Mouse (Mus musculus) large intestine, adult 2 months (tissue): ENCODE results near the gene Atl1. TPM values are rescaled to one million over a fixed set of nuclear protein-coding genes. Genes with fewer than 3 reads are reported as not detected.
A peak's percentile ranks its signal among the peaks of the same experiment; 100 is the strongest.

Experiments
- DNase-seq: peaks from one replicate; pipeline ENCODE4 v3.0.0-alpha.2; 2012; ENCODE audit warnings: low read depth, low spot score
- WGBS: fragments of 180-500 bp; shearing (Covaris S2); methylation state at CpG from one replicate; pipeline ENCODE4 v1.1.7; 2018; 5-methylcytosine and 5-hydroxymethylcytosine counted together
- polyA plus RNA-seq: library from polyadenylated mRNA; depleted of rRNA; stranded (reverse); fragments of >200 nt; gene quantifications from 2 replicates; pipeline ENCODE4 v1.2.3, GENCODE M21; 2012

The Atl1 gene
- polyA plus RNA-seq, 1 experiment: 1.2 TPM

DNA sequence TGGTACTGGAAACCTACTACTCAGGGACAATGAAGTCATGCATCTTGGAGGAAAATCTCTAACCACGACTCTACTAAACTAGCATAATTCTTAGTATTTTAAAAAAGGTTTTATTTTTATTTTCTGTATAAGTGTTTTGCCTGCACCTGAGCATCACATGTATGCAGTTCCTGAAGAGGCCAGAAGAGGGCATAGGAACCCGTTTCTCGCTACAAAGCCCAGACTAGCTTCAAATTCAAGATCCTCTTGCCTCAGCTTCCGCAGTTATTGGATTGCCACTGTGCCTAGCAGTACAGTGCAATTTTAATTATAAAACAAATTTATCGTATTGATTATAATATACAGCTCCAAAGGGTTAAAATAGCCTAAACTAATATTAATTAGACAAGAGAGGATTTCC lies 31.6 kb downstream of the Atl1 start:
- WGBS: 14% methylated on average over 5 of the region's 5 CpGs
- DNase-seq: no peak

DNA sequence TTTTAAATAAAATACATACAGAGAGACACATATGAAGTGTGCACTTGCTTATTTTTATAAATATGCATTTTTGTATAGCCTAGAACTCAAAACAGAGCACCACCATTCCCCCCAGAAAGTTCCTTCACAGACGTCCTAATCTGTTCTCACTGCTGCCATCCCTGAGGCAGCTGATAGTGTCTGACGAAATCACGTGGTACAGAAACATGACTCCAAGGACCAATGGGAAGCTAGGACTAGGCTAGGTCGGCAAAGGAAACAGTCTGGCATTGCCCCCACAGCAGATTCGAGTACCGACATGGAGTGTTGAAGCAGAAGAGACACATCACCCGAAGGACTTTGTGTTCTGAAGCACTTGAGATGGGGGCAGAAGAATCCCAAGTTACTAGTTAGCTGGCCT lies 34.3 kb downstream of the Atl1 start:
- 66% methylated on average over 7 of the region's 7 CpGs for WGBS
- DNase-seq: no peak

DNA sequence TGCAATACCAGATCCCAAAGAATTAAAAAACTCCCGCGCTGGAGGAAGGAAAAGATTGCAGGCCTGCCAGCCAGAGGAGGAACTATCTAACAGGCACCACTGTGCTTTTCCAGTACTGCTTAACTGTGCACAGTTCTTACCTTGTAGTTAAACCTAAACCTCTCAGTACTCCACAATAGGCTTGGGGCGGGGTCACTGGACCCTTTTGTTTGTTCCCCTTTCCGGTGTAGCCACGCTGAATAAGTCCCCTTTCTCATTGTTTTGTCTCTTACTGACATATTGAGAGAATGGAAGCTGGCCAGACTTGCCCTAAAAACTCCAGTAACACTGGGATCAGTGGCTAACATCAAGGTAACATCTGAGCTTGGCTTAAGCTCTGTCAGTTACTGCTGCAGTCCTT lies 45.3 kb downstream of the Atl1 start:
- DNase-seq: no peak
- 86% methylated on average over 5 of the region's 5 CpGs for whole genome bisulfite sequencing

DNA sequence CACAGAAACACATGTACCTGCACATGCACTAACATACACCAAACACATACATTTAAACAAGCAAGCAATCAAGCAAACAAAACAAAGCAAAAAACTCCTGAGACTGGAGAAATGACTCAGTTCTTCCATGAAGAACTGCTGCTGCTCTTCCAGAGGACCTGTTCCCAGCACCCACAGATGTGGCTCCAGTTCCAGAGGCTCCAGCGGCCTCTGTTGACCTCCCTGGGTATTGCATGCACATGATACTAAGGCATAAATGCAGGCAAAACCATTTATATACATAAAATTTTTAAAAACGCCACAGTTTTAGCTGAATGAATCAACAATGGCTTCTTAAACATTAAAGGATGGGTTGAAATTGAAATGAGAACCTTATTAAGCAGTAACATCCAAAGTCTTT lies 46.9 kb downstream of the Atl1 start:
- no peak for DNase-seq
- 84% methylated on average over 2 of the region's 2 CpGs for WGBS

DNA sequence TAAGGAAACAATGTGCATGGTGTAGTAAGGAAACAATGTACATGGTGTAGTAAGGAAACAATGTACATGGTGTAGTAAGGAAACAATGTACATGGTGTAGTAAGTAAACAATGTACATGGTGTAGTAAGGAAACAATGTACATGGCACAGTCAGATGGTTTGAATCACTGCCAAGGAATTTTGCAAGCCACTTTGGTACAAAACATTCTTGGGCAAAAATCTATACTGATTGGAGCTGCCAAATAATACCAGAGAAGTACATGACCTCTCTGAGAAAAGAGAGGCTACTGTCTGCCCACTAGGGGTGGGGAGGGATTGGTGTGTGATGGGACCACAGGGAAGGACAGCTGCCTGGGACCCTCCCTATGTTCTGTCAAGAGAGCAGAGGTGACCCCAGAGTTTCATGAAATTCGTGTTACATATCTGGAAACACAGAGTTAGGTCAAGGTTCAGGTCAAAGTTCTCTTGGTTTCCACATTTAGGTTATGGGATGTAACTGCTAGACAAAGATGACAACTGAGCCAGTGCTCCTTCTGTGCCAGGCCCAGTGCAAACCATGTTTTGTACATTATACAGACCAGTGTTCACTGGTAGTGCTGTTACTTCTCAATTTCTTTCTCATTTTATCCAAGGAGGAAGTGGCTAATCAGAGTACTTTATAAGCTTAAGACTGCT lies 49.4 kb downstream of the Atl1 start:
- WGBS: 24% methylated on average over 1 of the region's 1 CpGs
- no peak for DNase-seq

DNA sequence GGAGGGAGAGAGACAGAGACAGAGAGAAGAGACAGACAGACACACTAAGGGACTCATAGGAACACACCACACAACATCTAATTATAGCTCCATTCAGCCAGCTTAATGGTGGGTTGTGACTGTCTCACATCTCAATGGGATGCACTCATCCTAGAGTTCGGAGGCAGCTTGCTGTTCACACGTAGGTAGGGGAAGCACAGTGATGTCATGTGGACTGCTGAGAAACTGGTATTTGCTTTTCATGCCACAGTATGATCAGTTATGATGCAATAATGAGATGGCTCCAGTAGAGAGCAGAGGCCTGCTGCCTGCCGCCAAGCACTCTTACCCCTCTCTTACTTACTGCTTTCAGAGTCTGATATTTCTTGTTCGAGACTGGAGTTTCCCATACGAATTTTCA lies 53.4 kb downstream of the Atl1 start:
- no peak for DNase-seq
- WGBS: 95% methylated on average over 5 of the region's 5 CpGs

DNA sequence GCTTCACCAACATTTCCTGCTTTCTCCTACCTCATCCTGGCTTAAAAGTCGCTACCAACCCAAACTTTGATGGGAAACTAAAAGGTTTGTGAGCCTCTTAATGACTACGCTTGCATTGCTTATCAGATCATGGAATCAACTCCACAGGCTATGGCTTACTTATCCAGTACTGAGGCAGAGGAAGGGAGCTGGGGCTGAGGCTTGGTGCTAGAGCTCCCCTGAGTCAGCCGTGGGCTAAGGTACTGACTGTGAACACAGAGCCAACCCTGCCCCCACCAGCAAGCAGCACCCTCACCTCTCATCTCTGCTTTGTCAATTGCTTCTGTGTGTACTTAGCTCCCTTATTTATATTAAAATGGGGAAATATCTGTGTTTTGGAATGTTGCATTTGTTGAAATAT lies 55.1 kb downstream of the Atl1 start:
- DNase-seq: no peak
- WGBS: 77% methylated on average over 3 of the region's 3 CpGs

DNA sequence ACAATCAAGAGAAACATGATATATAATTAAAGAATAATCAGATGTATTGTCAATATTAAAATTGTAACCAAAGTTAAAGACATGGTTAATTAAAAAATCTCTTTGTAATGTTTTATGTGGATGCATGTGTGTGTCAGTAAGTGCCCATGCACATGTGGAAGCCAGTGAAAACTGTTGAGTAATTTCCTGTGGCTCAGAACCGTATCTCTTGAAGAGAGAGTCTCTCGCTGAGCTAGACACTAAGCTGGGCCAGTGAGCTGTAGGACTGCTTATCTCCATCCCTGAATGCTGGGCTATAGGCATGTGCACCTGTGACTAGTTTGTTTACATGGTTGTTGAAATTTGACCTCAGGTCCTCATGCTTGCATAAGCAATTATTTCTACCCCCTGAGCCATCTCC lies 65.0 kb downstream of the Atl1 start:
- 69% methylated on average over 2 of the region's 2 CpGs for WGBS
- DNase-seq: no peak

DNA sequence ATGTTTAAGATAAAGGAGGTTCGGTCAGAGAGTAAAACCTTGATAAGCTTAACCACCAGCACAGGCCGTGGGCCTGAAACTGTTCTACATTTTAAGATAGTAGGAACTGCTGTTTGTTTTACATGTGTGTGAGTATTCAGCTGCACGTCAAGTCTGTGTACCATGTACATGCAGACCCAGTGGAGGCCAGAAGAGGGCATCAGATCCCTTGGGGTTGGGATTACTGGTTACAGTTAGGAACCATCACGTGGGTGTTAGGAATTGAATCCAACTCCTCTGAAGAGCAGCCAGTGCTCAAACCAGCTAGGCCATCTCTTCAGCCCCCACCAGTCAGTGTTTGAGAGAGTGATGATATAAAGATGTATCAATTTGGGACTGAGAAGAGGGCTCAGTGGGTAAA lies 70.1 kb downstream of the Atl1 start:
- DNase-seq: no peak
- WGBS: 51% methylated on average over 4 of the region's 4 CpGs

DNA sequence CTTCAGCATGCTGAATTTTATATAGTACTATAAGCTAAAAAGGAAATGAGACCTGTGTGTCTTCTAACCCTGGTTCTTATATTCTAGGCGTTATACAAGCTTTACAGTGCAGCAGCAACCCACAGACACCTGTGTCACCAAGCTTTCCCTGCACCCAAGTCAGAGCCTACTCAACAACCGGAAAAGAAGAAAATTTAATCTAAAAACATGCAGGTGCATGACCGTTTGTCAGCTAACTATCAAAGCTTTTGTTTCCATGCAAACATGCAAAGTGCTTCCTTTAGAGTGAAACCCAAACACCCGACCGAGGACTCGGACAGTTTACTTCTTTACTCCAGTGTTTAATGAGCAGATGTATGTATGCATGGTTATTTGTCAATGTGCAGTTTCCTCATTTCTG lies 70.7 kb downstream of the Atl1 start:
- WGBS: 83% methylated on average over 6 of the region's 6 CpGs
- no peak for DNase-seq

DNA sequence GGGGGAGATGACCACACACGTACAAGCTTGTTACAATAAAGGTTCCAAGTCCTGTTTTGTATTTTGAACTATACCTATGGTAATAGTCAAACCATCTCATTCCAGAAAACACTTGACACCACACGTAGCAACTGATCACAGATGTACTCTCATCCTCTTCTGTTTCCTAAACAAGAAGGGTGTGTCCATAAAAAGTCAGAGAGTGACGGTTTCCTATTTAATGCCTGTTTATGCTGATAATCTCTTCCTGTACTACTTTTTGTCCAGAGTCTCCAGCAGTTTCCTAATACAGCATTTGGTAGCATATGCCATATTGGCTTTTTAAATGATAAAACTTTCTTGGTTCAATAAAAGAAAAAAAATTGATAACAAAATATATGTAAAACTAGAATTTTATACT lies 73.2 kb downstream of the Atl1 start:
- DNase-seq: no peak
- 75% methylated on average over 3 of the region's 3 CpGs for WGBS

DNA sequence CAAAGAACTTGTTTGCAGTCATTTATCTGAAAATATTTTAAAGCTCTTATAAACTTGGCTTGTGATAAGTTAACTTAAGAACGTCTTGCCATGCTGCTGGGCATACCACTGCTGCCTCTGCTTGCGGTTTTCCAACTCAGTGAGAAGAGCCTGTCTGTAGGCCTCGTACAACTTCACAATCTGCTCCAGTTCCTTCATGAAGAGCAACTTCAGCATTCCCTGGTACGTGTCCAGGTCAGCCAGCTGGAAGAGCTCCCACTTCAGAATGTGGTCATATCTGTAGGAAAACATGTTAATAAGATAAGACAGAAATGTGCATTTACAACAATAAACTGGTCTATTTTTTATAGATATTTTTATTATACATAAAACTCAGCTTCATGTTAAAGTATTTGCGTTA lies 73.7 kb downstream of the Atl1 start:
- 70% methylated on average over 5 of the region's 5 CpGs for WGBS
- no peak for DNase-seq

DNA sequence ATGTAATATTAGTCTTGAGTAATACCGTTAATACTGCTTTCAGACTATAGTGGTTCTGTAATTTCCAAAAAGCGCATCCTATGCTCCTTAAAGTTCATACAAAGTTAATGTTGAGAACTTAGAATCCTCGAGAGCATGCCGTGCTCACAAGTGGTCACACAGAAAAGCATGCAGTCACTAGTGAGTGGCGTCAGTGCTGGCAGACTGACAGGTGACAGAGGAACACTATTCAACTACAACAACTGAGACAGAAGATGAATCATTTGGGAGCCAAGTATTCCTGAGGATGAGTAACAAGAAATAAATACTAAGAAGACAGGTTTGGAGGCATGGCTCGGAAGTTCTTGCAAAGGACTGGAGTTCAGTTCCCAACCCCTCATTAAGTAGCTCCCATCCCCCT lies 74.7 kb downstream of the Atl1 start:
- WGBS: 81% methylated on average over 6 of the region's 6 CpGs

DNA sequence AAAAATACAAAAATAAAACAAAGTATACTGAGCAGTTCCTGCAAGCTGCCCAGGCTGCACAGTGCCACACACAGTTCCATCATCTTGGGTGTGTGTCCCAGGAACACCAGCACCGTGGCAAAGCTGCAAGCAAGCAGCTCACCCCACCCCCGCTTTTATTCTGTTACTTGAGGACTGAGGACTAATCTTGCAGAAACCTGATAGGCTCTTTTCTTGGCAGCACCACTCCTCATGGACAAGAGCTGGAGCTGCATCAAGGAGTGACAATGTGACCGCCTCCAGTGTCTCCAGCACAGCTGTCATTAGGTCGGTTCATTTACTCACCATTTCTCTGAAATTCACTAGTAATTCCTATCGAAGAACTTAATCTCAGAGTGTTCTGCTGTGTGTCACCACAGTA lies 75.7 kb downstream of the Atl1 start:
- DNase-seq: no peak
- WGBS: 78% methylated on average over 5 of the region's 5 CpGs

More for the DNA sequence above, 74.7 kb downstream of the Atl1 start:
- DNase-seq: no peak

DNA sequence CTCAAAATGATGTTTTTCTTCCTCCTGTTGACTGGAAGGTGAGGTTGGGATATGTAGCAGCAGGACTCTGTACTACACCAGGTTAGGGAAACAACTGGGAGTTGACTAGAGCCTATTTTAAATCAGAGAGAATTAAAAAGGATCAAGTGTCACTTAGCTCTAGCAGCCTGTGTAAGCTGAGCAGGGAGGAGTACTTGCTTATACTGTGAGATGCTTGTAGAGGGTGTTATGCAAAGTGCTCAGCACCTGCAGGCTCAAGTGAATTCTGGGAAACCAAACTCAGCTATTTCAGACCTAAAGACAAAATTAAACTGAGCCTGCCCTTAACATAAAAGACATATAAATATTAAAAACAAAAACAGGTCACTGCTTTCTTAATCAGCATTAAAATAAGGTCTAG lies 81.3 kb downstream of the Atl1 start:
- DNase-seq: no peak

DNA sequence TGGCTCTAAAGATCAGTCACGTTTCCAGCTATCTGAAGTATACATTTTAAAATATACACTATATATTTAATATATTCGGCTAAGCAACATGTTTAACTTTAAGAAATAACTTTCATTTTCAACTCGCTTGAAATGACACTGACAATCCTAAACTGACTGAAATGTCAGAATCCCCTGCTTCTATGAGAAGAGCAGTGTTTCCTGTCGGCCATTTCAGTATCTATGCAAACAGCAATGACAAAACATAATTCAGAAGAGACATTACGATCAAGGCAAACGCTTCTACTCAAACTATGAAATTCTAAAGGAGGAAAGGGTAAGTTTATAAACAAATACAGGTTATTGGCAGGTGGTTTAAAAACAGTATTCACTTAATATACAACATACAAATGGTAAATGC lies 84.3 kb downstream of the Atl1 start:
- DNase-seq: no peak
- WGBS: 56% methylated on average over 6 of the region's 6 CpGs

DNA sequence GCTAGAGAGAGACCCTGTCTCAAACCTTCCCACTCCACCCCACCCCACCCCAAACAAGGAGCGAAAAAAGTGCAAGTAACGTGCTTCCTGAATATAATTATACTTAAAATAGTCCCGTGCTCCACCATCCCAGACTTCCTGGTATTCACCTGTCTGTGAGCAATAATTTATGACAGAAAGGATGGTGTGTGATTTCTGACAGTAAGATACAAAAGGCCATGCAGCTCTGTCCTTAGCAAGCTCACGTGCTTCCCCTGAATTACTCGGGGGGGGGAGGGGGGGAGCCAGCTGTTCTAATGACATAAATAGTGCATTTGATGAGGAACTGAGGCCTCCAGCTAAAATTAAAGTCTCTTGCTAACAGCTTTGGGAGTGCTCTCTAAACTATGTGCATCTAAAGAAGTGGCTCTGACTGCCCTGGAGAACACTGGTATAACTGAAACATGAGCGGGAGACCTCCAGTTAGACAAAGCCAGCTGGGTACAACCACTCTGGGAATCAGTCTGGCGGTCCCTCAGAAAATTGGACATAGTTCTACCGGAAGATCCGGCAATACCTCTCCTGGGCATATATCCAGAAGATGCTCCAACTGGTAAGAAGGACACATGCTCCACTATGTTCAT lies 85.1 kb downstream of the Atl1 start:
- 37% methylated on average over 9 of the region's 9 CpGs for WGBS
- no peak for DNase-seq

DNA sequence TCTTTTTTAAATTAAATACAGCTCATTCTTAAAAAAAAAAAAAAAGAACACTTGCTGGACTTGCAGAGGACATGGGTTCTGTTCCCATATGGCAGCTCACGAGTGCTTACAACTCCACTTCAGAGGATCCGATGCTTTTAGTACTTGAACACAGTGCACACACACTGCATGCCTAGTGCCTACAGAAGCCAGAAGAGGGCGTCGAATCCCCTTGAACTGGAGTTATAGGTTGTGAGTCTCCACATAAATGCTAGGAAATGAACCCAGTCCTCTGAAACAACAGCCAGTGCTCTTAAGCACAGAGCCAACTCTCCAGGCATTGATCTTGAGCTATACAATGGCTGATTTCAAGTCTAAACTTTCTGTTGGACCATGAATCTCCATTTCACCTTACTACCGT lies 90.5 kb downstream of the Atl1 start:
- WGBS: 78% methylated on average over 5 of the region's 5 CpGs
- DNase-seq: no peak

DNA sequence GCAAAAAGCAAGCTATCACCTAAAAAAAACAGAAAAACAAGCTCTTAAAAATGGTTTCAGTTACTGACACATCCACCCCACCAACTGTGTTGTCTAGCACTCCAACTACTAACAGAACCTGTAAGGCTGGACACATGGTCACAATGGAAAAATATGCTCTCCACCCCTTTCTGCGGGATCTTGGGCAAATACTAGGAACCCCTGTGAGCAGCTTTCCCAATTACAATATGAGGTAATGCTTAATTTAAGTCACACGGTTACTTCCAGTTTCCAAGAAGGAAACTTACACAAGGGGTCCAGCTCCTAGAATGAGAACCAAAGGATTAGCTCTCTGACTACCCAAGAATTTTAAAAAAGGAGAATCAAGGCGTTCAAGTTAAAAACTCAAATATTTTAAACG lies 93.1 kb downstream of the Atl1 start:
- DNase-seq: no peak
- WGBS: 23% methylated on average over 4 of the region's 4 CpGs

DNA sequence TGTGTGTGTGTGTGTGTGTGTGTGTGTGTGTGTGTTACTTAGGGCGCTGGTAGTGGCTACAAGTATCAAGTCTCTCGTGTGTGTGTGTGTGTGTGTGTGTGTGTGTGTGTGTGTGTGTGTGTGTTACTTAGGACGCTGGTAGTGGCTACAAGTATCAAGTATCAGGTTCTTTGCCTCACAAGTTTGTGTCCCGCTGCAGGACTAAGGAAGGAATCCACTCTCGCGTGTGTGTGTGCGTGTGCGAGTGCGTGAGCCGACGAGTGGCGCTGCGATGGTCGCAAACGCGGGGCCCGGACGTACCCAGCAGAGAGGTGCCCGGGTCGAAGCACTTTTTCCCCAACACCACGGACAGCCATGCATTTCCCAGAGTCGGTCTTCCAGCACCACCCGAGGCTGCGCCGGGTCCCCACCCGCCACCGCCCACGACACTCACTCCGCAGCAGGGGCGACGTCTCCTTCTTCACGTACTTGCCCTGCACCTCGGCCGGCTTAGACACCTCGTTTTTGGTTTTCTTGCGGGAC lies 93.9 kb downstream of the Atl1 start:
- no peak for DNase-seq
- WGBS: under 1% methylated on average over 36 of the region's 36 CpGs

DNA sequence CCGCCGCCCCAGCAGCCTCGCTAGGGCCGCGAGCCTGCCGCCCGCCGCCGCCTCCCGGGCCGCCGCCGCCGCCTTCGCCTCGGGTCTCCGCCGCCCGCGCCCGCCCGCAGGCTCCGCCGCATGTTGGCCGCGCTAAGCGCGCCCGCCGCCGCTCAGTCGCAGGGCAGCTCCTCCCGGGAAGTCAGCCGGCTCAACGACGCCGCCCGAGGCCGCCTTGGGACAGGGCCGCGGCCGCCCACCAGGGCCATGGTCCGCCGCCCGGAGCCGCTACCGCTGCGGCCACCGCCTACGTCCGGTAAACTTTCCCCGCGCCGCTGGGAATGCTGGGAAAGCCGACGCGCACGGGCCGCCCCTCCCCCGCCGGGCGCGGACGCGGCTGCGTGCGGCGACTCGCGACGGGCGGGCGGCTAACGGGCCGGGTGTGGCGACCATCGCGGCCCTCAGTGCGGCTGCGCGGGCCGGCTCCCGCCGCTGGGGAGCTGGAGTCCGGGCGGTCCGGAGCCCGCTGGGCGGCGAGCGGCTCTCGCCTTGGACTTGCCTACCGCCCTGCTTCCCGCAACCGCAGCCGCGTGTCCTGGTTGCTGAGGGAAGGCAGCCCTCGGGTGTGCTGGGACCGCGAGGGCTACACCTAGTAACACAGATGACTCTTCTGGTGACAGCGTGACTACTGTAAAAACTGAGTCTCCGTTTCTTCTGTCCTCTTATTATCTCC lies 94.5 kb downstream of the Atl1 start, which contains the start of gene Sav1:
Gene Sav1 (minus strand): TSS at position 217 of the 712 bp plus-strand sequence.
- WGBS: under 1% methylated on average over 101 of the region's 102 CpGs
- DNase-seq: peak; percentile 57
